11 mouse cellular contexts compared by ENCODE assay signal in the genomic region with DNA sequence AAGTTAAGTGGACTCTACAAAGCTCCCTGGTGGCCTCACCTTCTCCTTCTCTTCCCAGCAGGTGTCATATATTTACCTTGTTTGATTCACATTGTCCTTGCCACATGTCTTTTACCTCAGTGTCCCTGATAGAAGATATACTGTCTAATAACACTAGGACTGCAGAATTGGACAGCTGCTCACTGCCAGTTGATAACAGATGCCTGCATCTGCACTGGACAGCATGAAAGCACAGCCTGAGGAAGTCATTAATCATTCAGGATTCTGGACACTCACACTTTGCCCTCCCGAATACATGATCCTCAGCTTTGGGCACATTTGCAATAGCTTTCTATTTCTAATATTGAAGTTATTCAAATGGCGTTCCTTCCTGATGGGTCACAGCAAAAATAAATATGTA.
"Had no signal": no experiment of that assay in that cellular context is flagged by ENCODE, and none has a peak within 500 bp of the region (broad histone marks: within the 10 kb centered on the region; RNA-seq: fewer than 3 reads in every experiment).

No protein-coding gene starts in this region.

- H3K4me2 ChIP-seq: limb, embryonic 15.5 days; liver, embryonic 12.5 days; lung, embryonic 15.5 days; neural tube, embryonic 12.5 days had no signal

- H3K4me3 ChIP-seq: left cerebral cortex, adult 2 months; limb, embryonic 15.5 days; liver, embryonic 12.5 days; lung, embryonic 15.5 days; neural tube, embryonic 12.5 days had no signal

- H3K4me1 ChIP-seq: limb, embryonic 15.5 days; liver, embryonic 12.5 days; lung, embryonic 15.5 days; neural tube, embryonic 12.5 days had no signal

- ATAC-seq: liver, embryonic 12.5 days had no signal

- H3K27me3 ChIP-seq: limb, embryonic 15.5 days; liver, embryonic 12.5 days; lung, embryonic 15.5 days; neural tube, embryonic 12.5 days had no signal

- H3K36me3 ChIP-seq: limb, embryonic 15.5 days; liver, embryonic 12.5 days; lung, embryonic 15.5 days; neural tube, embryonic 12.5 days had no signal

- DNase-seq: kidney, adult 18-20 months; kidney, postnatal 25 days; right cerebral cortex, postnatal 4 days; spleen, adult 18-20 months; thymus, adult 18-20 months; thymus, postnatal 25 days had no signal

- H3K9ac ChIP-seq: limb, embryonic 15.5 days; liver, embryonic 12.5 days; lung, embryonic 15.5 days; neural tube, embryonic 12.5 days had no signal

- H3K9me3 ChIP-seq: limb, embryonic 15.5 days; liver, embryonic 12.5 days; lung, embryonic 15.5 days; neural tube, embryonic 12.5 days had no signal

- H3K27ac ChIP-seq: left cerebral cortex, adult 2 months; limb, embryonic 15.5 days; liver, embryonic 12.5 days; lung, embryonic 15.5 days; neural tube, embryonic 12.5 days had no signal
